27 mouse cellular contexts compared by ENCODE assay signal in the genomic region with DNA sequence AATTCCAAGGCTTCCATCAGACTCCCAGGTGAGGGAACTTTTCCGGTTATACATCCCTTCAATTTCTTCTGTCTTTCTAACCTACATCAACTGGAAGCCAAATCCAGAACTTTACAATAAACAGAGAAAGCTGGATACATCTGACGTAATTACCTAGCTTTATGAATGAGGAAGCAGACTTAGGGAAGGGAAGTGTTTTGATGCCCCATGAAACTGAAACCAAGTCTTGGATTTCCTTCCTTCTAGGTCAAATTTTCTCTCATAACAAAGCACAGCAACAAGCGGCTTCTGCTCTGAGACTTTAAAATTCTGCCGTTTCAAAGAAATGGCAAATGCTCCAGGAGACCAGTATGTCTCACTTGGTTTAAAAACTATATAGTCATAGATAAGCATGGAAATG. TPM values are rescaled to one million over a fixed set of nuclear protein-coding genes. Genes with fewer than 3 reads are reported as not detected.
DNase-seq lines count a peak whose midpoint lies in the region; ATAC-seq and TF ChIP-seq lines count a peak whose summit lies in the region.
"Had no signal": no experiment of that assay in that cellular context is flagged by ENCODE, and none has a peak within 500 bp of the region (broad histone marks: within the 10 kb centered on the region; RNA-seq: fewer than 3 reads in every experiment).

No protein-coding gene starts in this region.

- H3K27me3 ChIP-seq in liver, postnatal 0 days (ENCODE audit: insufficient read depth, low read length), result no peaks in the 10 kb centered on the region
- H3K27me3 ChIP-seq: embryonic facial prominence, embryonic 12.5 days; heart, embryonic 13.5 days; hindbrain, embryonic 12.5 days; liver, embryonic 13.5 days; midbrain, embryonic 13.5 days had no signal

- ATAC-seq in liver, postnatal 0 days, result no peak
- peak; percentile 92 for ATAC-seq in megakaryocyte, adult 5-6 weeks (ENCODE audit: poor library complexity, severe bottlenecking)
- ATAC-seq: activated CD4-positive, CD25-positive, alpha-beta regulatory T cell, adult 4 months; forebrain, postnatal 0 days; midbrain, embryonic 13.5 days had no signal

- H3K36me3 ChIP-seq in liver, postnatal 0 days (replicated peaks; ENCODE audit: insufficient read depth, low read length), result no peaks in the 10 kb centered on the region
- H3K36me3 ChIP-seq: embryonic facial prominence, embryonic 12.5 days; heart, embryonic 13.5 days; hindbrain, embryonic 12.5 days; liver, embryonic 13.5 days; midbrain, embryonic 13.5 days had no signal

- TF ChIP-seq EP300 in liver, postnatal 0 days (IDR thresholded peaks at IDR 0.05; ENCODE audit: low read depth), result no peak

- peak overlapping the region; percentile 72 for H3K27ac ChIP-seq in liver, postnatal 0 days (ENCODE audit: low read depth)
- H3K27ac ChIP-seq in bone marrow macrophage, adult 2 months (ENCODE audit: insufficient read depth, low read depth, low read length), result peak overlapping the region; percentile 82
- H3K27ac ChIP-seq: embryonic facial prominence, embryonic 12.5 days; heart, adult 2 months; heart, embryonic 13.5 days; hindbrain, embryonic 12.5 days; kidney, postnatal 0 days; liver, embryonic 13.5 days; midbrain, embryonic 13.5 days had no signal

- 0 out of 2 replicates have a peak overlapping the region, but pooled peaks have one; percentile 14 for H3K4me2 ChIP-seq in liver, postnatal 0 days (ENCODE audit: low read depth, low read length)
- H3K4me2 ChIP-seq: embryonic facial prominence, embryonic 12.5 days; heart, embryonic 13.5 days; hindbrain, embryonic 12.5 days; liver, embryonic 13.5 days; midbrain, embryonic 13.5 days had no signal

- H3K4me1 ChIP-seq in liver, postnatal 0 days (ENCODE audit: insufficient read depth), result no peaks in the 10 kb centered on the region
- peaks cover 19% of the 10 kb centered on the region for H3K4me1 ChIP-seq in bone marrow macrophage, adult 2 months (ENCODE audit: control insufficient read depth, insufficient read depth, low read length)
- H3K4me1 ChIP-seq: embryonic facial prominence, embryonic 12.5 days; heart, embryonic 13.5 days; hindbrain, embryonic 12.5 days; liver, embryonic 13.5 days; midbrain, embryonic 13.5 days had no signal

- H3K9me3 ChIP-seq in liver, postnatal 0 days (ENCODE audit: low read length), result no peaks in the 10 kb centered on the region
- H3K9me3 ChIP-seq: embryonic facial prominence, embryonic 12.5 days; hindbrain, embryonic 12.5 days had no signal

- no peak overlapping the region for H3K9ac ChIP-seq in liver, postnatal 0 days (replicated peaks)
- H3K9ac ChIP-seq: embryonic facial prominence, embryonic 12.5 days; forebrain, postnatal 0 days; heart, embryonic 13.5 days; hindbrain, embryonic 12.5 days; liver, embryonic 13.5 days; midbrain, embryonic 13.5 days had no signal

- no peak for TF ChIP-seq CTCF in liver, postnatal 0 days (IDR thresholded peaks at IDR 0.05; ENCODE audit: low read depth)
- no peak for TF ChIP-seq CTCF in bone marrow macrophage, adult 2 months (IDR thresholded peaks at IDR 0.05; ENCODE audit: low read depth, low read length)

- DNase-seq in liver, postnatal 0 days, result no peak
- DNase-seq in liver, result no peak
- DNase-seq in left cerebral cortex, adult 8-10 months (ENCODE audit: low spot score in 2 of 2), result no peak
- DNase-seq in Muller cell, postnatal 12 days (ENCODE audit: inconsistent ontology term), result no peak
- DNase-seq in kidney, adult 9 months, result no peak
- DNase-seq: cerebellum, adult 11-12 months; forebrain, postnatal 0 days; gastrocnemius, postnatal 25 days; heart, adult 2 months; heart, postnatal 14 days; kidney, adult 11 months; layer of hippocampus, adult 9-11 months; left cerebral cortex, postnatal 4 days; liver, embryonic 13.5 days; retina, postnatal 1 day; right cerebral cortex, postnatal 25 days had no signal

- no peak overlapping the region for H3K4me3 ChIP-seq in liver, postnatal 0 days (ENCODE audit: low read depth, low read length)
- H3K4me3 ChIP-seq in bone marrow macrophage, adult 2 months (ENCODE audit: insufficient read depth, low read length), result peak overlapping the region; percentile 26
- H3K4me3 ChIP-seq: embryonic facial prominence, embryonic 12.5 days; heart, adult 2 months; heart, embryonic 13.5 days; hindbrain, embryonic 12.5 days; liver, embryonic 13.5 days; midbrain, embryonic 13.5 days had no signal

- TF ChIP-seq POLR2A in bone marrow macrophage, adult 2 months (IDR thresholded peaks at IDR 0.05; ENCODE audit: borderline replicate concordance, low read depth, low read length), result no peak

- 51% methylated on average over 4 of the region's 4 CpGs for WGBS in liver, postnatal 0 days (ENCODE audit: insufficient replicate concordance)

RNA-seq across cellular contexts. Expression of a gene that starts 12.4 kb away (rescaled TPM):
- 9.4 and 9.7 TPM in 2 replicates for polyA plus RNA-seq in liver, postnatal 0 days (2015; fragmentation: Nextera tagmentation; extraction: Ambion mirVana)
- 84.3 and 86.6 TPM in 2 replicates for polyA plus RNA-seq in bone marrow macrophage, adult 2 months (2012; ENCODE audit: insufficient read depth, insufficient read length, missing spikeins)
- total RNA-seq in megakaryocyte, adult 5-6 weeks (2015), result 34.6 and 34.8 TPM in 2 replicates
- 30.0 and 47.4 TPM in 2 replicates for total RNA-seq in megakaryocyte, adult 5-6 weeks (2017)
- under 1 TPM in 3 of 4 experiments, not detected in 1; 0.30 to 0.72 (median 0.43) TPM for total RNA-seq in left cerebral cortex, adult 8-10 months (2022)
- total RNA-seq: gastrocnemius, postnatal 25 days; left cerebral cortex, adult 18-20 months; left cerebral cortex, postnatal 4 days; MEL had no signal
- polyA plus RNA-seq: midbrain, embryonic 13.5 days had no signal

RNA-seq across cellular contexts. Expression of a gene that starts 30.0 kb away (rescaled TPM):
- polyA plus RNA-seq in liver, postnatal 0 days (2015; fragmentation: Nextera tagmentation; extraction: Ambion mirVana), result 18.0 and 18.7 TPM in 2 replicates
- 270 and 276 TPM in 2 replicates for polyA plus RNA-seq in bone marrow macrophage, adult 2 months (2012; ENCODE audit: insufficient read depth, insufficient read length, missing spikeins)
- total RNA-seq in megakaryocyte, adult 5-6 weeks (2015), result 226 and 271 TPM in 2 replicates
- total RNA-seq in megakaryocyte, adult 5-6 weeks (2017), result 174 and 196 TPM in 2 replicates
- total RNA-seq in left cerebral cortex, adult 8-10 months (2022), result 10 to 100 TPM in 2 of 4 experiments, 1 to 10 TPM in 2; 4.8 to 24.1 (median 10.7) TPM
- polyA plus RNA-seq: neural tube, embryonic 11.5 days had no signal

RNA-seq across cellular contexts. Expression of a gene that starts 58.4 kb away (rescaled TPM):
- polyA plus RNA-seq in liver, postnatal 0 days (2015; fragmentation: Nextera tagmentation; extraction: Ambion mirVana), result 40.3 and 41.8 TPM in 2 replicates
- 1,121 and 1,154 TPM in 2 replicates for polyA plus RNA-seq in bone marrow macrophage, adult 2 months (2012; ENCODE audit: insufficient read depth, insufficient read length, missing spikeins)
- 499 and 513 TPM in 2 replicates for total RNA-seq in megakaryocyte, adult 5-6 weeks (2015)
- total RNA-seq in megakaryocyte, adult 5-6 weeks (2017), result 540 and 572 TPM in 2 replicates
- total RNA-seq in left cerebral cortex, adult 8-10 months (2022), result 10 to 100 TPM; 10.6 to 36.7 (median 22.6) TPM

Comparison
In these comparisons a context has a peak if more than half of its experiments do, and no peak if none do; other contexts are left out.
1. RNA of a gene that starts 12.4 kb away (total RNA-seq): 30.0 to 47.4 TPM in megakaryocyte, adult 5-6 weeks; 0.30 to 0.72 TPM in left cerebral cortex, adult 8-10 months; every median in the first group is over 10 times any median in the second.
2. RNA of a gene that starts 30.0 kb away (total RNA-seq): 174 to 271 TPM in megakaryocyte, adult 5-6 weeks; 4.8 to 24.1 TPM in left cerebral cortex, adult 8-10 months; every median in the first group is over 4 times any median in the second.
3. RNA of a gene that starts 58.4 kb away (total RNA-seq): 499 to 572 TPM in megakaryocyte, adult 5-6 weeks; 10.6 to 36.7 TPM in left cerebral cortex, adult 8-10 months; every median in the first group is over 10 times any median in the second.